Mouse (Mus musculus) neutrophil, adult 5-6 weeks (primary cell): ENCODE data around the gene Krt34. TPM values are rescaled to one million over a fixed set of nuclear protein-coding genes. Genes with fewer than 3 reads are reported as not detected.

Experiments used
- ATAC-seq: fragments of 151-379, 151-347 bp; 2 replicates; pipeline ENCODE4 v1.8.0; 2017; ENCODE audit warnings: mild to moderate bottlenecking, moderate TSS enrichment; ENCODE audit not compliant: insufficient number of reproducible peaks, poor library complexity, low FRiP score, severe bottlenecking; ENCODE audit errors: extremely low read depth
- total RNA-seq: library from RNA; stranded (forward); fragments of 200-1000 nt; gene quantifications from 2 replicates; pipeline ENCODE4 v1.2.3, GENCODE M21; 2017

The Krt34 gene
- total RNA-seq, 1 experiment from 2014 or later: not detected

DNA sequence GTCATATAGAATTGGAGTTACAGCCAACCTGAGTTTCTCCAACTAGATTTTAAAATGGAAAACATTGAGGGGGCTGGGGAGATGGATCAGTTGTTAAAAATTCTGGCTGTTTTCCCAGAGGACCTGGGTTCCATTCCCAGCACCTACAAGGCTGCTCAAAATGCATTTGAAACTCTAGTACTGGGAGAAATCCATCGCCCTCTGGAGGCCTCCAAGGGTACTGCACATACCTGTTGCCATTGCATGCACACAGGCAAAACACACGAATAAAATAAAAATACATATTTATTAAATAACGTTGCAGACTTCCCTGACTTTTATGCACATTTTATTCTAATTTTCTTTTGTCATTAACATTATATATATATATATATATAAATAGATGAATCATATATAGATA, 34.7 kb downstream of the Krt34 start:
- ATAC-seq: no peak

DNA sequence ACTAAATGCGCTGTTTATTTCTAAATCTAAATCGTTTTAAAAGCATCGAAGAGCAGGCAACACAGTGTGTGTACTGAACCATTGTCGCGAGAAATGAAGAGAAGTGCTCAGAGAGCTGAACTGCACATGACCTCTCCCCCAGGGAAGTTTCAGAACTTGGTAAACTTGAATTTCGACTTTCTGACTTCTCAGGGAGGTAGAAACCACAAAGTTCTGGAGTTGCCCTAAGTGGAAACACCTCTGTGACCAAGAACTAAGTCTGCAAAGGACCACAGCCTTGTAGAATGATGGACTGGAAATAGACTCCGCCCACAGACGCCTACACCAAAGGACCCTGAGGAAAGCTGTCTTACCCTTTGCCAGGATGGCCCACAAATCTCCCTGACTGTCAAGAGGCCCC, 35.4 kb downstream of the Krt34 start:
- ATAC-seq: no peak

DNA sequence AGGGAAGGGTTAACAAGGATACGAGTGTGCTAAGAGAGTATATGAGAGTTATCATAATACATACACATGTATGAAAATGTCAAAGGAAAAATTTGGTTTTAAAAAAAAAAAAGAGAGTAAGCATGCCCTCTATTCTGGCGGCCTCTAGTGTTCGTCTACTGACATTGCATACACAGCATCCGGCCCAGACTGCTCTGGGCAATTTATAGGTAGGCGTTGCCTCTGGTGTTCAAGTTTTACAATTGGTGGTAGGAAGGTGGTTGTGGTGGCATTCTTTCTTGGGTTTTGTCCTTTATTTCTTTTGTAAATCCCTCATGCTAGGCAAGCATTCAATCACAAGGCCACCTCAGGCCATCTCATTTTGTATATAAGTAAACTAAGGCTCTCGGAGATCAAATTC, 36.5 kb downstream of the Krt34 start:
- 0 out of 2 replicates have a peak, but pooled peaks have one; percentile 9 for ATAC-seq

DNA sequence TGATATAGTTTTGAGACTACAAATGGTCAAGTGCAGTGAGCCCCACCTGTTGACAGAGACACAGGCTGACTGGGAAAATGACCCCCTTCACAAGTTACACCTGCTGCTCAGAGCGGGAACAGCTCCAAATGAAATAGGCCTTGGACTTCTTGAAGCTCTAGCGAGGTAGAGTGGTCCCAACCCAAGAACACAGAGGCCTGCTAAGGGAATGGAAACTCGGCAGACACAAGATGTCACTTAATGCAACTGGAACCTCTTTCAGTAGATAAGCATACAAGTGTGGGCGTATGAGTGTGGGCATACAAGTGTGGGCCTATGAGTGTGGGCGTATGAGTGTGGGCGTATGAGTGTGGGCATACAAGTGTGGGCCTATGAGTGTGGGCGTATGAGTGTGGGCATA, 42.3 kb downstream of the Krt34 start:
- ATAC-seq: no peak

DNA sequence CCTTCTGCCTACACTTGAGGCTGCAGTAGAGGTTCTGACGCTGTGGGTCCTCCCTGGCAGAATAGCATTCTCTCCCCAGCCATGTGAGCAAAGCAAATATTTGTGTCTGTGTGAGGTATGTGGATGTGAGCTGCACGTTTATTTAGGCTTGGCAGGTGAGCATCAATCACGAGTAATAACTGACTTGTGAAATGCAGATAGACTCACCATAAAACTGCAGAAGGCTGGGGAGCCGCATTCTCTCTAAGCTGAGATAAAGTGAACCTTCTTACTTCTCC, 47.0 kb downstream of the Krt34 start:
- no peak for ATAC-seq

DNA sequence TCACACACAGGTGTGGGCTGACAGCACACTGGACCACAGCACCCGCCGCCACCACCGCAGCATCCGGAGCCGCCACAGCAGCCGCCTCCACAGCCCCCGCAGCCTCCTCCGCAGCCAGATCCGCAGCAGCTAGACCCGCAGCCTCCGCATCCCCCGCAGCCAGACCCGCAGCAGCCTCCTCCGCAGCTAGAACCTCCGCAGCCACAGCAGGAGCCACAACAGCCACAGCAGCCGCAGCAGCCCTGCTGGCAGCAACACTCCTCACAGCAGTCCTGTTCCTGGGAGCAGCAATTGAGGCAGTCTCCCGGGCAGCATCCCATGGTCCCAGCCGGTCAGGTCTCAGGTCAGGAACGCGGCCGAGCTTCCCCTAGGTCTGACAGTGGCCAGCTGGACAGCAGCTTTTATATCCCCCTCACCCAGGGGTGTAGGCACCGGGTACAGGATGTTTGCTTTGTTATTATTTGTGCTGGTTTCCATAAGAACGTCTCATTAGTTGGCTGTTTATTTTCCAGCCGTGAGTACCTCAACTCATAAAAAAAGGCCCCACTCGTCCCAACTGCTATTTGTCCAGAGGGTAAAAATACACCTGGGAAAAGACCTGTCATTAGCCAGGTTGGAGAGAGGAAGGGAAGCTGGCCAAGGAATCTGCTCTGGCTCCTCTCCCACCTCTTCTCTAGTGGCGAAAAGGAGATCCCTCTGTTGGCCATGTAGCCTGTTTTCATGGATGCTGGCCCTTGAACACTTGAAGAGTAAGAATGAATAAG, 47.6 kb downstream of the Krt34 start, which contains the start of gene Krtap17-1:
Gene Krtap17-1, minus strand, starts transcription at position 375 of the 764 bp plus-strand sequence.
- no peak for ATAC-seq

DNA sequence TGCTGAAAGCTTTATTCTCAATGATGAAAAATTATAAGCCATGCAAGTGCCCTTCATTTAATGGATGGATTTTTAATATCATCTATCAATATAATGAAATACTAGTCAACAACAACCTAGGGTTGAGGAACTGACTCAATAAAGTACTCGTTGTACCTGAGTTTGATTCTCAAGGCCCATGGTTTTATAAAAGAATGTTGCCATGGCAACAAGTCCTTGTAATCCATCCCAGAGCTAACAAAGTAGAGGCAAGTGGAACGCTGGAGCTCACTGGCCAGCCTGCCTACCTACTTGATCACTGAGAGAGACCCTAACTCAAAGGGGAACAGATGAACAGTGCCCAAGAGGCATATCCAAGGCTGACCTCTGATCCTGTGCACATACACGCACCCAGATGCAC, 50.8 kb downstream of the Krt34 start:
- ATAC-seq: no peak

DNA sequence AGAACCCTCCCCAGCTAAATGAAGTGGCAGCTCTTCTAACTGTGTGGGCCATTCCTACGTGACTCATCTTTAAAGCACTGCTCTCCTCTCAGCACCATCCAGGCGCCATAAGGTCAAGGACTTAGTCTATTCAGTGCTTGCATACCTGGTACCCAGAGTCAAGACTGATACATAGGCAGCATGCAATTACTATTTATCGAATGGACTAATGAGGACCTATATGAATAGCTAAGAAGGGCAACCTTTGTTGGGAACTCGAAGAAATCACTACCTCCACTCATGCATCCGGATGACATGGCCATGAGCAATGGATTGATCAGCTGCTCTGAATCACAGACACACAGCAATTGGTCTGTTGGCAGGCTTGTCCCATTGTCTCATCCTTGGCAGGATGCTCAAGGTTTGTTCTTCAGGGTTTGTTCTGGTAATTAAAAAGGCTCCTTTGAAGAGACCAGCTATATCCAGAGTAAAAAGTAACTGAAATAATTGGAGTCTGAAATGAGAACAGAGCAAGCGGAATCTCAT, 51.4 kb downstream of the Krt34 start:
- ATAC-seq: no peak

DNA sequence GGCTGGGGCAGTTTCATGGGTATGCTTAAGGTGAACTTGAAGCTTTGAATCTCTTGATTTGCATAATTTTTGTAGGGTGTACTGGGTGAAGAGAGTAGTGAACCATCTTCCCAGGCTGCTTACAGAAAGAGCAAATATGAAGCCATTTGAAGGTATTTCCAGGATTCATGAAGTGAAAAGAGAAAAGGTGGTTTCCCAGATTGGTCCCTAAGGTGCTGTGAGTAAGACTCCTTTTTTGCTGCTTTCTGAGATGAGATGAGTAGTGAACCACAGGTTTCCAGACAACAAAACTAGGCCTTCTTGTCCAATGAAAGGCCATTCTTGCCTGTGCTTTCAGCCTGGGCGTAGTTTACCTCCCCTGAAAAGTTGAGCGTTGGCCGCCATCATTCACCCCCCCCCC, 52.8 kb downstream of the Krt34 start:
- ATAC-seq: no peak

Other genes starting within 250 kb of the Krt34 start
- not detected in 2 replicates for gene Gm11596, start 248.1 kb downstream of the Krt34 start, total RNA-seq
- gene Gm11569, start 242.6 kb downstream of the Krt34 start, total RNA-seq: not detected in 2 replicates
- not detected in 2 replicates for gene Gm11554, start 237.1 kb downstream of the Krt34 start, total RNA-seq
- gene Krtap4-13, start 231.7 kb downstream of the Krt34 start, total RNA-seq: not detected in 2 replicates
- gene Gm11564, start 225.9 kb downstream of the Krt34 start, total RNA-seq: not detected in 2 replicates
- not detected in 2 replicates for gene 2300003K06Rik, start 203.5 kb downstream of the Krt34 start, total RNA-seq
- gene Krtap4-16, start 189.9 kb downstream of the Krt34 start, total RNA-seq: not detected in 2 replicates
- gene Gm11568, start 183.6 kb downstream of the Krt34 start, total RNA-seq: not detected in 2 replicates
- gene Gm11559, start 177.1 kb downstream of the Krt34 start, total RNA-seq: not detected in 2 replicates
- gene Krtap9-1, start 168.2 kb downstream of the Krt34 start, total RNA-seq: not detected in 2 replicates
- not detected in 2 replicates for gene Gm11567, start 162.4 kb downstream of the Krt34 start, total RNA-seq
- not detected in 2 replicates for gene Krtap31-1, start 133.6 kb downstream of the Krt34 start, total RNA-seq
- gene Gm11565, start 126.8 kb downstream of the Krt34 start, total RNA-seq: not detected in 2 replicates
- not detected in 2 replicates for gene Krtap31-2, start 105.3 kb downstream of the Krt34 start, total RNA-seq
- gene Krtap9-5, start 93.1 kb downstream of the Krt34 start, total RNA-seq: not detected in 2 replicates
- gene Krtap29-1, start 62.5 kb downstream of the Krt34 start, total RNA-seq: not detected in 2 replicates
- not detected in 2 replicates for gene Krtap16-1, start 55.0 kb downstream of the Krt34 start, total RNA-seq
- not detected in 2 replicates for gene Krtap17-1, start 47.6 kb downstream of the Krt34 start, total RNA-seq
- not detected in 2 replicates for gene Krt33a, start 25.3 kb downstream of the Krt34 start, total RNA-seq
- not detected in 2 replicates for gene Krt33b, start 11.7 kb downstream of the Krt34 start, total RNA-seq
- gene Krt31, start 9.0 kb upstream of the Krt34 start, total RNA-seq: not detected in 2 replicates
- not detected in 2 replicates for gene Krt32, start 46.7 kb upstream of the Krt34 start, total RNA-seq
- gene Krt35, start 54.7 kb upstream of the Krt34 start, total RNA-seq: not detected in 2 replicates
- gene Krt36, start 64.1 kb upstream of the Krt34 start, total RNA-seq: not detected in 2 replicates
- 15.4 and 23.3 TPM in 2 replicates for gene Krt13, start 80.0 kb upstream of the Krt34 start, total RNA-seq
- gene Krt15, start 94.4 kb upstream of the Krt34 start, total RNA-seq: 1.4 and 2.3 TPM in 2 replicates
- 0.74 and 4.9 TPM in 2 replicates for gene Krt19, start 107.1 kb upstream of the Krt34 start, total RNA-seq
- not detected in 2 replicates for gene Krt9, start 151.7 kb upstream of the Krt34 start, total RNA-seq
- gene Krt14, start 166.0 kb upstream of the Krt34 start, total RNA-seq: not detected in 2 replicates
- 0.25 TPM in 1 of 2 replicates, not detected in the other for gene Krt16, start 207.3 kb upstream of the Krt34 start, total RNA-seq
- not detected in 2 replicates for gene Krt17, start 219.5 kb upstream of the Krt34 start, total RNA-seq
- not detected in 2 replicates for gene Krt42, start 228.3 kb upstream of the Krt34 start, total RNA-seq